Mouse (Mus musculus) liver, embryonic 15.5 days (tissue): Measurements from ENCODE around the gene Farsa. TPM values are rescaled to one million over a fixed set of nuclear protein-coding genes. Genes with fewer than 3 reads are reported as not detected.
"Not testable (repeated sequence)": the region's sequence is repeated elsewhere in the genome, so short reads cannot be mapped to it uniquely, and the experiment has no call there.

Experiments
- ATAC-seq: fragments of 200-750 bp; cut with Nextera tagmentation; 2 replicates; pipeline ENCODE4 v1.8.0; 2017; ENCODE audit warnings: moderate number of reproducible peaks, mild to moderate bottlenecking, moderate library complexity; ENCODE audit not compliant: insufficient read depth
- H3K27ac ChIP-seq: fragments of 300-500 bp; sonication (generic); replicated peaks from 2 replicates; pipeline ENCODE4 v1.5.1; 2015; ENCODE audit warnings: mild to moderate bottlenecking, inconsistent platforms
- H3K27me3 ChIP-seq: fragments of 300-500 bp; sonication (generic); 2 replicates; pipeline ENCODE4 v1.6.1; 2015; ENCODE audit warnings: mild to moderate bottlenecking, inconsistent platforms
- H3K36me3 ChIP-seq: fragments of 300-500 bp; sonication (generic); replicated peaks from 2 replicates; pipeline ENCODE4 v1.6.1; 2015; ENCODE audit warnings: moderate library complexity, mild to moderate bottlenecking, inconsistent platforms
- H3K4me1 ChIP-seq: fragments of 300-500 bp; sonication (generic); replicated peaks from 2 replicates; pipeline ENCODE4 v1.6.1; 2015; ENCODE audit warnings: inconsistent platforms
- H3K4me2 ChIP-seq: fragments of 300-500 bp; sonication (generic); 2 replicates; pipeline ENCODE4 v1.6.1; 2015; ENCODE audit warnings: moderate library complexity, mild to moderate bottlenecking, inconsistent platforms
- H3K4me3 ChIP-seq: fragments of 300-500 bp; sonication (generic); replicated peaks from 2 replicates; pipeline ENCODE4 v1.5.1; 2015; ENCODE audit warnings: mild to moderate bottlenecking, inconsistent platforms
- H3K9ac ChIP-seq: fragments of 300-500 bp; sonication (generic); 2 replicates; pipeline ENCODE4 v1.6.1; 2015; ENCODE audit warnings: moderate library complexity, mild to moderate bottlenecking, inconsistent platforms
- H3K9me3 ChIP-seq: fragments of 300-500 bp; sonication (generic); replicated peaks from 2 replicates; pipeline ENCODE4 v1.6.1; 2016; ENCODE audit warnings: inconsistent platforms
- WGBS: fragments of 180-500 bp; shearing (Covaris S2); methylation state at CpG from one replicate; pipeline ENCODE4 v1.1.7; 2015; ENCODE audit warnings: mixed read lengths; ENCODE audit not compliant: insufficient replicate concordance; 5-methylcytosine and 5-hydroxymethylcytosine counted together
- polyA plus RNA-seq: library from polyadenylated mRNA; unstranded; fragments of >200 nt; fragmentation: Nextera tagmentation; extraction: Ambion mirVana; gene quantifications from 2 replicates; pipeline ENCODE4 v1.2.1, GENCODE M21; 2015

Gene Farsa
- polyA plus RNA-seq, 1 experiment from 2014 or later, result 58.8 TPM

GRCm38 (mm10) chr8:84822723-84823122, 34.1 kb upstream of the Farsa start, which contains the start of gene Dand5:
Gene Dand5 (minus strand): TSS chr8:84822823.
- H3K27me3 ChIP-seq, result peaks cover 5% of the 10 kb centered on the region; the same call in 1 of the 2 replicates
- H3K4me3 ChIP-seq, result no peak within 1 kb of the TSS; the same call in 1 of the 2 replicates
- no peaks in the 10 kb centered on the region for H3K9me3 ChIP-seq
- no peak within 1 kb of the TSS for H3K27ac ChIP-seq
- ATAC-seq, result no peak
- WGBS, result 71% methylated on average over 3 of the region's 3 CpGs
- no peaks in the 10 kb centered on the region for H3K36me3 ChIP-seq
- peaks cover 42% of the 10 kb centered on the region for H3K4me1 ChIP-seq
- peak within 1 kb of the TSS; percentile 32 for H3K4me2 ChIP-seq
- no peak within 1 kb of the TSS; the same call in 1 of the 2 replicates for H3K9ac ChIP-seq

GRCm38 (mm10) chr8:84823653-84824052, 33.1 kb upstream of the Farsa start:
- no peaks in the 10 kb centered on the region for H3K36me3 ChIP-seq
- under 1% methylated on average over 18 of the region's 18 CpGs for WGBS
- no peaks in the 10 kb centered on the region for H3K9me3 ChIP-seq
- no peak overlapping the region; the same call in 1 of the 2 replicates for H3K4me3 ChIP-seq
- ATAC-seq, result peak; percentile 53; the same call in 1 of the 2 replicates
- no peak overlapping the region for H3K9ac ChIP-seq
- H3K27ac ChIP-seq, result no peak overlapping the region
- peak overlapping the region; percentile 32 for H3K4me2 ChIP-seq
- peaks cover 42% of the 10 kb centered on the region for H3K4me1 ChIP-seq
- H3K27me3 ChIP-seq, result peaks cover 5% of the 10 kb centered on the region; the same call in 1 of the 2 replicates

GRCm38 (mm10) chr8:84825636-84826035, 31.2 kb upstream of the Farsa start:
- H3K9me3 ChIP-seq, result no peaks in the 10 kb centered on the region
- ATAC-seq, result peak; percentile 35
- H3K27ac ChIP-seq, result peak overlapping the region; percentile 72
- H3K36me3 ChIP-seq, result no peaks in the 10 kb centered on the region
- 20% methylated on average over 4 of the region's 4 CpGs for WGBS
- H3K9ac ChIP-seq, result no peak overlapping the region; the same call in 1 of the 2 replicates
- H3K4me2 ChIP-seq, result peak overlapping the region; percentile 44
- H3K4me1 ChIP-seq, result peaks cover 48% of the 10 kb centered on the region
- H3K4me3 ChIP-seq, result no peak overlapping the region
- peaks cover 5% of the 10 kb centered on the region; the same call in 1 of the 2 replicates for H3K27me3 ChIP-seq

- H3K27me3 ChIP-seq, ATAC-seq, H3K36me3 ChIP-seq, H3K9ac ChIP-seq, H3K9me3 ChIP-seq, H3K4me3 ChIP-seq: not testable (repeated sequence)
- peaks cover 54% of the 10 kb centered on the region for H3K4me1 ChIP-seq
- peak overlapping the region; percentile 44; the same call in 1 of the 2 replicates for H3K4me2 ChIP-seq
- H3K27ac ChIP-seq, result 0 out of 2 replicates have a peak overlapping the region, but pooled peaks have one; percentile 1
- WGBS, result 37% methylated on average over 2 of the region's 2 CpGs
These were observed 30.3 kb upstream of the Farsa start for GRCm38 (mm10) chr8:84826518-84826917.

DNA sequence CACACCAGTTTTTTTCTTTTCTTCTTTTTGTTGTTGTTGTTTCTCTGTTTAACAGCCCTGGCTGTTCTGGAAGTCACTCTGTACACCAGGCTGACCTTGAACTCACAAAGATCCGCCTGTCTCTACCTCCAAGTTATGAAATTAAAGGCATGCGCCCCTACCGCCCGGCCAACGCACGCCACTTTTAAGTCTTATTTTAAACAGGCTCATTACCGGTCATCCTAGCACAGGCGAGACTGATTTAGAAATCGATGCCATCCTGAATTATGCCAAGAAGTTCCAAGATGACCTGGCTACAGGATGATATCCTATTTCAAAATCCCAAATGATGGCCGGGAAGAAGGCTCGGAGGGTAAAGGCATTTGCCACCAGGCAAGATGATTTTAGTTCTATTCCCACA, 25.3 kb upstream of the Farsa start, which contains the start of gene Gadd45gip1:
TSS of gene Gadd45gip1 (plus strand) at position 33 of the 400 bp plus-strand sequence.
- WGBS, result 39% methylated on average over 11 of the region's 11 CpGs
- H3K9ac ChIP-seq, result peak within 1 kb of the TSS; percentile 97

GRCm38 (mm10) chr8:84832034-84832717, 24.6 kb upstream of the Farsa start:
- WGBS, result under 1% methylated on average over 59 of the region's 59 CpGs
- Histone ChIP-seq H3K9ac (peak overlapping the region; percentile 97), H3K9me3 (no peaks in the 10 kb centered on the region), H3K4me3 (peak overlapping the region; percentile 92), H3K4me1 (peaks cover 65% of the 10 kb centered on the region), H3K36me3 (peaks cover 39% of the 10 kb centered on the region), H3K27ac (peak overlapping the region; percentile 95), H3K4me2 (peak overlapping the region; percentile 85), H3K27me3 (no peaks in the 10 kb centered on the region)
- peak; percentile 85 for ATAC-seq

More for the DNA sequence above, 25.3 kb upstream of the Farsa start, which contains the start of gene Gadd45gip1:
- Histone ChIP-seq H3K4me2 (peak within 1 kb of the TSS; percentile 85), H3K27ac (peak within 1 kb of the TSS; percentile 95), H3K4me1 (peaks cover 62% of the 10 kb centered on the region), H3K36me3 (peaks cover 32% of the 10 kb centered on the region), H3K9me3 (no peaks in the 10 kb centered on the region), H3K4me3 (peak within 1 kb of the TSS; percentile 92), H3K27me3 (no peaks in the 10 kb centered on the region)
- peak; percentile 19; the same call in 1 of the 2 replicates for ATAC-seq

DNA sequence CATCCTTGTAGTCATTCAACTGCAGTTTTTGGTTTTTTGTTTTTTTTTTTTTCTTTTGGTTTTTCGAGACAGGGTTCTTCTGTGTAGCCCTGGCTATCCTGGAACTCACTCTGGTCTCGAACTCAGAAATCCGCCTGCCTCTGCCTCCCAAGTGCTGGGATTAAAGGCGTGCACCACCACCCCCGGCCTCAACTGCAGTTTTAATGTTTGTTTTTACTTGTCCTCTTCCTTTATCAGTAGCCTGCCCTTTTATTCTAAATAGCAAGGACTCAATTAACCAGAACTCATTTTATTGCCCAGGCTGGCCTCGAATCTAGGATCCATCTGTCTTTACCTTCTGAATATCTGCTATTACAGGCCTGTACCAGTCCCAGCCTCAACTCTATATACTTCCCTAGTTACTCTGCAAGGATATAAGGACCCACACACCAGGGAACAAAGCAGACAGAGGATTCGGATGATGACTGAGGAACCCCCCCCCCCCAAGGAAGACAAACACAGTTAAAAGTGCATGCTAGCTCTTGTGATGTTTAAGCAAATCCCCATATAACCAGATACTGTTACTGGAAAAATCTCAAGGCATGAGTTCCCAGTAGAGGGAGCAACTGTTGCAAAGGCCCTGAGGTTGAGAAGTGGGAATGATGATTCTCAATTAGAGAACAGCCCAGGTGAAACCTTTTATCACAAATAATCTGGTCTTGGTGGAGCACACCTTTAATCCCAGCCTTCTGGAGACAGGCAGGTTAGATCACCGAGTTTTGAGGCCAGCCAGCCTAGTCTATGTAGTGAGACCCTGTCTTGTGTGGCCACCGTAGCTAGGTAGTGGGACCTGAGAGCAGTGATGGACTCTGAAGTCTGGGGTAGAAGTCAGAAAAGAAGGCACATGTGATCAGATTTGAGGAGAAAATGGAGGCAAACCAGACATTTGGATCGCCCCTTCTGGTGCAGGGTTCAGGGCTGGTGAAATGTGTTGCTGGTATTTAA, 23.7 kb upstream of the Farsa start:
- Histone ChIP-seq H3K27ac (peak overlapping the region; percentile 95), H3K4me3 (peak overlapping the region; percentile 92), H3K4me2 (peak overlapping the region; percentile 85), H3K4me1 (peaks cover 68% of the 10 kb centered on the region), H3K36me3 (peaks cover 48% of the 10 kb centered on the region), H3K27me3 (no peaks in the 10 kb centered on the region), H3K9me3 (no peaks in the 10 kb centered on the region), H3K9ac (peak overlapping the region; percentile 97)
- no peak for ATAC-seq
- WGBS, result 33% methylated on average over 10 of the region's 10 CpGs

- Histone ChIP-seq H3K9me3 (no peaks in the 10 kb centered on the region), H3K36me3 (peaks cover 53% of the 10 kb centered on the region), H3K4me1 (peaks cover 77% of the 10 kb centered on the region), H3K27ac (peak overlapping the region; percentile 95), H3K27me3 (no peaks in the 10 kb centered on the region), H3K4me3 (peak overlapping the region; percentile 92), H3K4me2 (peak overlapping the region; percentile 85), H3K9ac (peak overlapping the region; percentile 35; the same call in 1 of the 2 replicates)
- ATAC-seq, result no peak
- WGBS, result 82% methylated on average over 19 of the region's 19 CpGs
These were observed 22.6 kb upstream of the Farsa start for GRCm38 (mm10) chr8:84834002-84834865.

DNA sequence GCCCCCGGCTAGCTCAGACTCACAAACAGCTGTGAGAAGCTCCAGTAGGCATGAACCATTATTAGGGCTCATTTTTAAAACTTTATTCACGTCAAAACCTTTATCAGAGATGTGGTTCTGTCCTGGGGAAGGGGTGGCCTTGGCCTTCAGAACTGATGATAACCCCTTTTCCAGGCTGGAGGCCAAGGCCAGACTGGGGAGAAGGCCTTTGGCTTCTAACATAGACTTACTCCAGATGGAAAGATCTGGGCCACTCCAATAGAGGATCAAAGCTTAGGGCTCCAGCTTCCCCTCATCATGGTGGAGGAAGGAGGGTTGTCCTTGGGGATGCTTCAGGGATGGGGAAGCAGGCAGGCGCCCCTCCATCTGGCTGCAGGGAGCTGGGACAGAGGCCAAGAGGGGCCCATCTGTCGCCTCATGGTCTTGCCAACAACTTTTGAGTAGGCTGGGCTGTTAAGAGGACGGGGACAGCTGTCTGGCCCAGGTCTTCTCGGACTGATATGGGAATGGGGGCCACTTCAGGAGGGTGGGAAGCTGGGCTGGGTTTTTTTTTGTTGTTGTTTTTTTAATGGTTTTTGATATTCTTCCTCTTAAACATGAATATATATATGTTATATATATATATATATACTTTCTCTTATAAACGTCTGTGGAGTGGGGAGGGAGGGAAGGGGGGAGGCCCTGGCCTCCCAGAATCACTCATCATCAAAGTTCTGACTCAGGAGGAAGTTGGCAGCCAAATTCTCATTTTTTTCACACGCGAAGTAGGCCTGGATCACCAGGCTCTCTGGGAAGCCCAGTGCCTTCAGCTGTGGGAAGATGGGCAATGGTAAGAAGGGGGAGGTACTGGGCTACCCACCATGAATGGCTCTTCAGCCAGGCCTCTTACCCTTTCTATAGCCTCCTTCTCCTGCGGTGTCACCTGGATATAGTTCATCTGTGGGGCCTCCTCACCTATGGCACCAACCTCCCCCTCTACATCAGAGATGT, 21.6 kb upstream of the Farsa start:
- Histone ChIP-seq H3K9me3 (no peaks in the 10 kb centered on the region), H3K27me3 (no peaks in the 10 kb centered on the region), H3K9ac (peak overlapping the region; percentile 35; the same call in 1 of the 2 replicates), H3K4me1 (peaks cover 81% of the 10 kb centered on the region), H3K4me3 (peak overlapping the region; percentile 92), H3K4me2 (peak overlapping the region; percentile 85), H3K36me3 (peaks cover 53% of the 10 kb centered on the region), H3K27ac (peak overlapping the region; percentile 95)
- ATAC-seq, result no peak
- WGBS, result 71% methylated on average over 10 of the region's 10 CpGs
